Mouse (Mus musculus): Measurements from ENCODE around the gene Dagla.

Gene Dagla

GRCm38 (mm10) chr19:10279668-10280067 lies 25.0 kb downstream of the Dagla start:
- DNase-seq (ENCODE audit: low spot score in 2 of 2): no peak

GRCm38 (mm10) chr19:10278669-10279324 lies 25.9 kb downstream of the Dagla start:
- DNase-seq (ENCODE audit: low spot score in 2 of 2): no peak

- no peak for DNase-seq (ENCODE audit: low spot score in 2 of 2)
These were observed 26.9 kb downstream of the Dagla start for GRCm38 (mm10) chr19:10277759-10278158.

- DNase-seq (ENCODE audit: low spot score in 2 of 2): no peak
These were observed 27.3 kb downstream of the Dagla start for GRCm38 (mm10) chr19:10277331-10277730.

GRCm38 (mm10) chr19:10276483-10277144 lies 28.1 kb downstream of the Dagla start:
- no peak for DNase-seq (ENCODE audit: low spot score in 2 of 2)

- no peak for DNase-seq (ENCODE audit: low spot score in 2 of 2)
These were observed 30.6 kb downstream of the Dagla start for GRCm38 (mm10) chr19:10274056-10274455.

- DNase-seq (ENCODE audit: low spot score in 2 of 2): no peak
These were observed 31.9 kb downstream of the Dagla start for GRCm38 (mm10) chr19:10272746-10273145.

GRCm38 (mm10) chr19:10271592-10271991 lies 33.1 kb downstream of the Dagla start:
- no peak for DNase-seq (ENCODE audit: low spot score in 2 of 2)

- no peak for DNase-seq (ENCODE audit: low spot score in 2 of 2)
These were observed 34.3 kb downstream of the Dagla start for GRCm38 (mm10) chr19:10270356-10270755.

GRCm38 (mm10) chr19:10268851-10269250 lies 35.8 kb downstream of the Dagla start:
- no peak for DNase-seq (ENCODE audit: low spot score in 2 of 2)

- DNase-seq (ENCODE audit: low spot score in 2 of 2): no peak
These were observed 36.7 kb downstream of the Dagla start for GRCm38 (mm10) chr19:10267953-10268352.

- DNase-seq (ENCODE audit: low spot score in 2 of 2): no peak
These were observed 37.6 kb downstream of the Dagla start for GRCm38 (mm10) chr19:10267057-10267456.

GRCm38 (mm10) chr19:10266196-10266850 lies 38.4 kb downstream of the Dagla start:
- peak; percentile 31 to 59 for DNase-seq (ENCODE audit: low spot score in 2 of 2)

GRCm38 (mm10) chr19:10261369-10261768 lies 43.3 kb downstream of the Dagla start:
- DNase-seq (ENCODE audit: low spot score in 2 of 2): no peak

GRCm38 (mm10) chr19:10258279-10259011 lies 46.2 kb downstream of the Dagla start:
- peak; percentile 27 to 60 for DNase-seq (ENCODE audit: low spot score in 2 of 2)

- no peak for DNase-seq (ENCODE audit: low spot score in 2 of 2)
These were observed 56.5 kb downstream of the Dagla start for GRCm38 (mm10) chr19:10248128-10248527.

GRCm38 (mm10) chr19:10247165-10247564 lies 57.5 kb downstream of the Dagla start:
- DNase-seq (ENCODE audit: low spot score in 2 of 2): no peak

GRCm38 (mm10) chr19:10244183-10244582 lies 60.5 kb downstream of the Dagla start:
- peak in 1 of 2 experiments; percentile 26 for DNase-seq (ENCODE audit: low spot score in 2 of 2)

GRCm38 (mm10) chr19:10242916-10243315 lies 61.8 kb downstream of the Dagla start:
- no peak for DNase-seq (ENCODE audit: low spot score in 2 of 2)

- peak; percentile 31 to 60 for DNase-seq (ENCODE audit: low spot score in 2 of 2)
These were observed 63.9 kb downstream of the Dagla start, which contains the start of gene Myrf for GRCm38 (mm10) chr19:10240654-10241305. Gene Myrf, minus strand, starts transcription at chr19:10240748.

- no peak for DNase-seq (ENCODE audit: low spot score in 2 of 2)
These were observed 64.6 kb downstream of the Dagla start for GRCm38 (mm10) chr19:10239975-10240653.
